8 mouse cellular contexts compared by ENCODE assay signal in genomic region chr10:84440181-84440540, GRCm38 (mm10). TPM values are rescaled to one million over a fixed set of nuclear protein-coding genes. Genes with fewer than 3 reads are reported as not detected.
A peak's percentile ranks its signal among the peaks of the same experiment; 100 is the strongest.
DNase-seq lines count a peak whose midpoint lies in the region; ATAC-seq and TF ChIP-seq lines count a peak whose summit lies in the region.

No protein-coding gene starts in this region.

- peak overlapping the region; percentile 86 for H3K4me3 ChIP-seq in kidney, postnatal 0 days (replicated peaks; ENCODE audit: low read depth, low read length)
- peak overlapping the region; percentile 93 for H3K4me3 ChIP-seq in embryonic facial prominence, embryonic 10.5 days
- peak overlapping the region; percentile 87 for H3K4me3 ChIP-seq in hindbrain, postnatal 0 days (ENCODE audit: low read length)
- H3K4me3 ChIP-seq in myocyte: peak overlapping the region; percentile 75

- no peaks in the 10 kb centered on the region for H3K9me3 ChIP-seq in kidney, postnatal 0 days (replicated peaks; ENCODE audit: low read length)
- no peaks in the 10 kb centered on the region for H3K9me3 ChIP-seq in embryonic facial prominence, embryonic 10.5 days
- no peaks in the 10 kb centered on the region for H3K9me3 ChIP-seq in hindbrain, postnatal 0 days (ENCODE audit: low read length)

- no peak for TF ChIP-seq POLR2A in myocyte (IDR thresholded peaks at IDR 0.05; ENCODE audit: insufficient read length, low read depth)

- peak overlapping the region; percentile 67 for H3ac ChIP-seq in myocyte (ENCODE audit: control insufficient read depth, insufficient read length)

- H3K9ac ChIP-seq in kidney, postnatal 0 days (ENCODE audit: low read depth, low read length): peak overlapping the region; percentile 97
- H3K9ac ChIP-seq in hindbrain, postnatal 0 days (replicated peaks; ENCODE audit: low read length): peak overlapping the region; percentile 97

- no peak for TF ChIP-seq CTCF in kidney, postnatal 0 days (IDR thresholded peaks at IDR 0.05; ENCODE audit: low read depth)
- TF ChIP-seq CTCF in hindbrain, postnatal 0 days (IDR thresholded peaks at IDR 0.05; ENCODE audit: low read depth): no peak

- peaks cover 37% of the 10 kb centered on the region for H3K79me2 ChIP-seq in myocyte (ENCODE audit: control insufficient read depth, insufficient read depth)

- peak; percentile 50 for ATAC-seq in kidney, postnatal 0 days (replicated peaks; ENCODE audit: low FRiP score, low read depth)
- peak; percentile 28; the same call in 1 of the 2 replicates for ATAC-seq in hindbrain, postnatal 0 days

- no peaks in the 10 kb centered on the region for H3K27me3 ChIP-seq in kidney, postnatal 0 days (ENCODE audit: insufficient read depth, low read length)
- H3K27me3 ChIP-seq in embryonic facial prominence, embryonic 10.5 days (replicated peaks; ENCODE audit: low read depth, poor library complexity, severe bottlenecking): no peaks in the 10 kb centered on the region
- H3K27me3 ChIP-seq in hindbrain, postnatal 0 days (ENCODE audit: insufficient read depth, low read length): no peaks in the 10 kb centered on the region
- H3K27me3 ChIP-seq in myocyte (ENCODE audit: control insufficient read depth, insufficient read depth, insufficient read length): no peaks in the 10 kb centered on the region

- H3K36me3 ChIP-seq in kidney, postnatal 0 days (ENCODE audit: insufficient read depth, low read length): no peaks in the 10 kb centered on the region
- peaks cover 4% of the 10 kb centered on the region; the same call in 1 of the 2 replicates for H3K36me3 ChIP-seq in embryonic facial prominence, embryonic 10.5 days (replicated peaks)
- H3K36me3 ChIP-seq in hindbrain, postnatal 0 days (ENCODE audit: insufficient read depth, low read length): no peaks in the 10 kb centered on the region
- H3K36me3 ChIP-seq in myocyte (ENCODE audit: control insufficient read depth, insufficient read depth): no peaks in the 10 kb centered on the region

- peaks cover 30% of the 10 kb centered on the region for H3K4me1 ChIP-seq in kidney, postnatal 0 days (replicated peaks; ENCODE audit: insufficient read depth, low read length)
- peaks cover 88% of the 10 kb centered on the region for H3K4me1 ChIP-seq in embryonic facial prominence, embryonic 10.5 days
- peaks cover 17% of the 10 kb centered on the region for H3K4me1 ChIP-seq in hindbrain, postnatal 0 days (ENCODE audit: insufficient read depth, low read length)

- 0% methylated on average over 32 of the region's 32 CpGs for WGBS in kidney, postnatal 0 days
- WGBS in embryonic facial prominence, embryonic 10.5 days: under 1% methylated on average over 32 of the region's 32 CpGs
- WGBS in hindbrain, postnatal 0 days: under 1% methylated on average over 31 of the region's 32 CpGs

- H3K27ac ChIP-seq in kidney, postnatal 0 days: peak overlapping the region; percentile 96
- peak overlapping the region; percentile 99 for H3K27ac ChIP-seq in embryonic facial prominence, embryonic 10.5 days (replicated peaks)
- H3K27ac ChIP-seq in hindbrain, postnatal 0 days: peak overlapping the region; percentile 94

- peak overlapping the region; percentile 92 for H3K4me2 ChIP-seq in kidney, postnatal 0 days (ENCODE audit: low read length)
- H3K4me2 ChIP-seq in hindbrain, postnatal 0 days (ENCODE audit: low read depth, low read length): peak overlapping the region; percentile 96
- peak overlapping the region; percentile 91 for H3K4me2 ChIP-seq in myocyte (ENCODE audit: low read depth)

- DNase-seq in kidney, postnatal 0 days (ENCODE audit: low spot score): no peak
- DNase-seq in kidney, postnatal 36 days: no peak
- DNase-seq in embryonic facial prominence, embryonic 10.5 days (ENCODE audit: low spot score): no peak
- DNase-seq in hindbrain, postnatal 0 days (ENCODE audit: low spot score): peak; percentile 17
- no peak for DNase-seq in T-cell, adult 2 months (ENCODE audit: low spot score)
- no peak for DNase-seq in left cerebral cortex, adult 18-20 months (ENCODE audit: low spot score in 2 of 2)
- DNase-seq in kidney, adult 11 months: no peak

TF ChIP-seq in myocyte, 11 proteins besides CTCF, POLR2A, EP300 and RAD21:
- TF ChIP-seq MYOG (IDR thresholded peaks at IDR 0.05; ENCODE audit: control insufficient read depth in 1 of 3, insufficient read depth in 1 of 3, insufficient read length in 2 of 3, low read depth in 2 of 3) (no peak), MYOD1 (IDR thresholded peaks at IDR 0.05; ENCODE audit: control insufficient read depth in 1 of 3, insufficient read length in 2 of 3, low read depth in 2 of 3) (no peak), REST (IDR thresholded peaks at IDR 0.05; ENCODE audit: insufficient read depth, insufficient read length) (no peak), USF1 (IDR thresholded peaks at IDR 0.05; ENCODE audit: low read depth) (no peak), POLR2AphosphoS2 (IDR thresholded peaks at IDR 0.05; ENCODE audit: insufficient read length, low read depth) (no peak), SRF (IDR thresholded peaks at IDR 0.05; ENCODE audit: control insufficient read depth, insufficient read length, low read depth) (no peak), CEBPB (IDR thresholded peaks at IDR 0.05; ENCODE audit: insufficient read depth, poor library complexity, severe bottlenecking) (no peak), E2F4 (IDR thresholded peaks at IDR 0.05; ENCODE audit: insufficient read depth) (no peak), MAX (IDR thresholded peaks at IDR 0.05; ENCODE audit: low read depth) (no peak), TCF12 (IDR thresholded peaks at IDR 0.05; ENCODE audit: insufficient read depth, poor library complexity, severe bottlenecking) (no peak), TCF3 (IDR thresholded peaks at IDR 0.05; ENCODE audit: insufficient read length, low read depth) (no peak)

RNA-seq across cellular contexts. Expression of gene Nuak1, which starts 0.2 kb away (rescaled TPM):
- polyA plus RNA-seq in kidney, postnatal 0 days (2015; fragmentation: Nextera tagmentation; extraction: Ambion mirVana): 2.3 and 2.4 TPM in 2 replicates
- polyA plus RNA-seq in embryonic facial prominence, embryonic 10.5 days (2016; fragmentation: Nextera tagmentation; extraction: Ambion mirVana): 2.4 and 2.7 TPM in 2 replicates
- total RNA-seq in hindbrain, postnatal 0 days (2014; rRNA removed): 22.7 and 23.3 TPM in 2 replicates
- polyA plus RNA-seq in hindbrain, postnatal 0 days (2015; fragmentation: Nextera tagmentation; extraction: Ambion mirVana): 3.0 and 3.1 TPM in 2 replicates
- polyA plus RNA-seq in myocyte (2012; fragmentation: generic; extraction: Trizol): 21.8 TPM
- total RNA-seq in left cerebral cortex, adult 18-20 months (2021): 10 to 100 TPM; 87.8 to 89.7 TPM
